Mouse (Mus musculus) stomach, postnatal 0 days (tissue): ENCODE data around the gene Morc4. TPM values are rescaled to one million over a fixed set of nuclear protein-coding genes. Genes with fewer than 3 reads are reported as not detected.

Experiments
- ATAC-seq: fragments of 200-750 bp; cut with Nextera tagmentation; 2 replicates; pipeline ENCODE4 v1.8.0; 2017; ENCODE audit not compliant: low FRiP score, low TSS enrichment
- DNase-seq: peaks from one replicate; pipeline ENCODE4 v3.0.0-alpha.2; 2016; ENCODE audit warnings: low spot score
- H3K27ac ChIP-seq: fragments of 300-500 bp; sonication (generic); replicated peaks from 2 replicates; pipeline ENCODE4 v1.5.1; 2014; ENCODE audit warnings: mild to moderate bottlenecking, control low read depth
- H3K27me3 ChIP-seq: fragments of 300-500 bp; sonication (generic); 2 replicates; pipeline ENCODE4 v1.6.1; 2014; ENCODE audit warnings: low read length; ENCODE audit not compliant: control insufficient read depth, insufficient read depth
- H3K36me3 ChIP-seq: fragments of 300-500 bp; sonication (generic); 2 replicates; pipeline ENCODE4 v1.6.1; 2014; ENCODE audit warnings: low read length, mixed read lengths; ENCODE audit not compliant: control insufficient read depth, insufficient read depth
- H3K4me1 ChIP-seq: fragments of 300-500 bp; sonication (generic); replicated peaks from 2 replicates; pipeline ENCODE4 v1.6.1; 2014; ENCODE audit warnings: antibody characterized with exemption; ENCODE audit not compliant: control insufficient read depth, insufficient read depth
- H3K4me2 ChIP-seq: fragments of 300-500 bp; sonication (generic); replicated peaks from 2 replicates; pipeline ENCODE4 v1.6.1; 2014; ENCODE audit warnings: low read depth, mild to moderate bottlenecking, control low read depth, moderate library complexity
- H3K4me3 ChIP-seq: fragments of 300-500 bp; sonication (generic); 2 replicates; pipeline ENCODE4 v1.5.1; 2014; ENCODE audit warnings: low read depth, low read length, control low read depth
- H3K9ac ChIP-seq: fragments of 300-500 bp; sonication (generic); 2 replicates; pipeline ENCODE4 v1.6.1; 2014; ENCODE audit warnings: mild to moderate bottlenecking, low read length, control low read depth, mixed read lengths
- H3K9me3 ChIP-seq: fragments of 300-500 bp; sonication (generic); 2 replicates; pipeline ENCODE4 v1.6.1; 2016; ENCODE audit warnings: low read length; ENCODE audit not compliant: control insufficient read depth
- CTCF ChIP-seq: IDR thresholded peaks from 2 replicates; pipeline ENCODE4 v1.5.1; 2016; ENCODE audit warnings: antibody characterized with exemption, low read depth, mild to moderate bottlenecking, moderate library complexity
- EP300 ChIP-seq: optimal IDR thresholded peaks from 2 replicates; pipeline ENCODE3; 2016; ENCODE audit warnings: antibody characterized with exemption
- WGBS: fragments of 180-500 bp; shearing (Covaris S2); extraction: QIAGEN DNeasy Blood & Tissue Kit; methylation state at CpG from one replicate; pipeline ENCODE4 v1.1.7; 2014; 5-methylcytosine and 5-hydroxymethylcytosine counted together
- polyA plus RNA-seq: library from polyadenylated mRNA; unstranded; fragments of >200 nt; fragmentation: Nextera tagmentation; extraction: Ambion mirVana; gene quantifications from 2 replicates; pipeline ENCODE4 v1.2.1, GENCODE M21; 2015

The Morc4 gene
- polyA plus RNA-seq, 1 experiment from 2014 or later, result 5.5 TPM

DNA sequence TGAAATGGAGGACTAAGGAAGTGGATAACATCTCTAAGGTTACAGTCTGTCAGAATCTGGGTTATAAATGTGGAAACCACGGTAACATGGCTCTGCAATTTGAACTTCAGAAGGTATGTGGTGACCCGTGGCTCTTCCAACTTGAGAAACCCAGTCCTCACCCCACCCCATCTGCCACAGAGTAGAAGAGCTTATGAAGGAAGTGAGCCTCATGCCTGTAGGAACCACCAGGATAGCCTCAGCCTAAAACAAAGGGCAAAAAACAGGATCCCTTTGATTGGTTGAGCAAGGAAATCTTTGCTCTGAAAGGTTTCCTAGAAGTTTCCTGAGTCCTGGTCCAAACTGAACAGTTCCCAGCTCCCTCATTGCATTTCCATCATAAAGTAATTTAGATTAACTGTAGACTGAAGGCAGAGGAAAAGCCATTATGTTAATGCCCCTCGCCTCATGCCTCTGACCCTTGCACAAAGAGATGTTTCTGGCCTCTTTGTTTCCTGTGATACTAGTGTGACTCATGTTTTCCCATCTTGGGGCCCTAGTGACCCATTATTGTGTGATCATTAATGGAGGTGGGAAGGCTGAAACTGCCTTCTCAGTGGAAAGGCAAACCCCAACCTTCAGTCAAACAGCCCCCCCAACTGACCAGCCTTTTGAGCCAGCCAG, 58.7 kb downstream of the Morc4 start:
- H3K27me3 ChIP-seq, result no peaks in the 10 kb centered on the region
- no peak for ATAC-seq
- H3K4me1 ChIP-seq, result no peaks in the 10 kb centered on the region
- no peak overlapping the region for H3K4me3 ChIP-seq
- H3K36me3 ChIP-seq, result no peaks in the 10 kb centered on the region
- no peak overlapping the region for H3K27ac ChIP-seq
- TF ChIP-seq EP300 (no peak), CTCF (no peak)
- no peak for DNase-seq
- no peaks in the 10 kb centered on the region for H3K9me3 ChIP-seq
- no peak overlapping the region for H3K9ac ChIP-seq
- 62% methylated on average over 3 of the region's 3 CpGs for WGBS
- no peak overlapping the region for H3K4me2 ChIP-seq

DNA sequence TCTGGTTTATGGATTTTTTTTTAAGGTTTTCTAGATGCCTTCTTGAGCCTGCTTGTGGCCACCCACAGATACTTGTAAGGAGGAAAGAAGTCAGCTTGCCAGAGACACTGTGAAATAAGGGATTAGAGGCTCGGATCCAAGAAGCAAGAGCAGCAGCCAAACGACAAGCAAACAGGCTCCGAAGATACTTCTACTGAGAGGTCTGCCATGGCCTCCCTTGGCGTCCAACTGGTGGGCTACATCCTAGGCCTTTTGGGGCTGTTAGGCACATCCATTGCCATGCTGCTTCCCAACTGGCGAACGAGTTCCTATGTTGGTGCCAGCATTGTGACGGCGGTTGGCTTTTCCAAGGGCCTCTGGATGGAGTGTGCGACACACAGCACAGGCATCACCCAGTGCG, 63.0 kb downstream of the Morc4 start:
- H3K4me1 ChIP-seq, result no peaks in the 10 kb centered on the region
- H3K9ac ChIP-seq, result no peak overlapping the region
- no peak overlapping the region for H3K27ac ChIP-seq
- no peaks in the 10 kb centered on the region for H3K36me3 ChIP-seq
- H3K9me3 ChIP-seq, result no peaks in the 10 kb centered on the region
- DNase-seq (no peak), ATAC-seq (no peak)
- H3K4me2 ChIP-seq, result no peak overlapping the region
- no peaks in the 10 kb centered on the region for H3K27me3 ChIP-seq
- H3K4me3 ChIP-seq, result no peak overlapping the region
- no peak for TF ChIP-seq EP300
- TF ChIP-seq CTCF, result no peak
- 83% methylated on average over 10 of the region's 10 CpGs for WGBS

DNA sequence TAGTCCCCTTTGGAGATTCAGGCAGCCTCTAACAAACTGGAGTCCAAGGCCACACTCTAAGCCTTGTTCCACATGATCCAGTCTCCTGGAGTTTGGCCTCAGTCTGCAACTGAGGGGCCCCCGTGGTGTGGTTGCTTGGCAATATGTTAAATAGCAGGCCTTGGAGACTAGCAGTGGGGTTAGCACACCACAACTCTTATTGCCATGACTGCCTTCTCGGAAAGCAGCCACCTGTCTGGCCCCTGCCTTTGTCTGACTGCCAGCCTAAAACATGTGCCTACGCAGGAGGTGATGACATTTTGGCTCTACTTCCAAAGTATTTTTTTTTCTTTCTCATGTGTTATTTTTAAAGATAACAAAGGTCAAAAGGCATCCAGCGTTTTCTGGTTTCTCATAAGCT, 63.4 kb downstream of the Morc4 start:
- Histone ChIP-seq H3K4me2 (no peak overlapping the region), H3K36me3 (no peaks in the 10 kb centered on the region), H3K4me1 (no peaks in the 10 kb centered on the region), H3K9ac (no peak overlapping the region), H3K9me3 (no peaks in the 10 kb centered on the region), H3K27me3 (no peaks in the 10 kb centered on the region), H3K4me3 (no peak overlapping the region), H3K27ac (no peak overlapping the region)
- DNase-seq (no peak), ATAC-seq (no peak)
- 49% methylated on average over 4 of the region's 4 CpGs for WGBS
- TF ChIP-seq EP300 (no peak), CTCF (no peak)

DNA sequence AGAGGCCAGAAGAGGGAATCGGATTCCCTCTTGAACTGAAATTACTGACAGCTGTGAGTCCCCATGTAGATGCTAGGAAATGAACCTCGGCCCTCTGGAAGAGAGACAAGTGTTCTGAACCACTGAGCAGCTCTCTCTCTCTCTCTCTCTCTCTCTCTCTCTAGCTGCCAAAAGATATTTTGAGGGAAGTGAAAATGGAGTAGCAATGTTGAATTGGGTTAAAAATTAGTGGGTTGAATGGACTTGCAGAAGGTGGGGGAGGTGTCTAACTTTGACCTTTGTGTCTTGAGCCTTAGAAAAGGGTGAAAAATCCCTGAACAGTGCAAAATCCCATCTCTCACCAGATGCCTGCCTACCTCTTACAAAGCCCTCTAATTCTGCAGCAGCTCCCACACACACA, 64.1 kb downstream of the Morc4 start:
- Histone ChIP-seq H3K36me3 (no peaks in the 10 kb centered on the region), H3K27me3 (no peaks in the 10 kb centered on the region), H3K4me3 (no peak overlapping the region), H3K9me3 (no peaks in the 10 kb centered on the region), H3K27ac (no peak overlapping the region), H3K4me2 (no peak overlapping the region), H3K4me1 (no peaks in the 10 kb centered on the region), H3K9ac (no peak overlapping the region)
- no peak for ATAC-seq
- 68% methylated on average over 2 of the region's 2 CpGs for WGBS
- TF ChIP-seq CTCF (no peak), EP300 (no peak)
- DNase-seq, result no peak

DNA sequence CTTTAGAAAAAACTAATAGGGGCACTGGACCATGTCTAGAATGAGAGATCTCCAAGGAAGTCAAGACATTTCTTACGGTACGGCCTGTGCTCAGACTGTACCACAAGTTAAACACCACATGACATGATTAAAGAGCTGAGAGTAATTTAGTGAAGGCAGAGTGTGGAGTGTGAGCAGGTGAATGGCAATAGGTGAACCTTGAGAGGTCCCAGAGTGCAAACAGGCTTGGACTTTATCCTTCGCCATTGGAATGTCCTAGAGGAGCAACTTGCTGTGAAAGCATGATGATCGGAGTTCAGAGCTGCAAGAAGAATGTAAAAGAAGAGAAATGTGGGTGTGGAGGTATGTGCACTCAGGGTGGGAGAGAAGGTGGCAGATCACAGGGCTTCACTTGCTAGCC, 65.6 kb downstream of the Morc4 start:
- Histone ChIP-seq H3K4me3 (no peak overlapping the region), H3K4me2 (no peak overlapping the region), H3K9ac (no peak overlapping the region), H3K9me3 (no peaks in the 10 kb centered on the region), H3K36me3 (no peaks in the 10 kb centered on the region), H3K4me1 (no peaks in the 10 kb centered on the region), H3K27me3 (no peaks in the 10 kb centered on the region), H3K27ac (no peak overlapping the region)
- TF ChIP-seq EP300, result no peak
- no peak for TF ChIP-seq CTCF
- WGBS, result 84% methylated on average over 4 of the region's 4 CpGs
- no peak for ATAC-seq
- DNase-seq, result no peak

DNA sequence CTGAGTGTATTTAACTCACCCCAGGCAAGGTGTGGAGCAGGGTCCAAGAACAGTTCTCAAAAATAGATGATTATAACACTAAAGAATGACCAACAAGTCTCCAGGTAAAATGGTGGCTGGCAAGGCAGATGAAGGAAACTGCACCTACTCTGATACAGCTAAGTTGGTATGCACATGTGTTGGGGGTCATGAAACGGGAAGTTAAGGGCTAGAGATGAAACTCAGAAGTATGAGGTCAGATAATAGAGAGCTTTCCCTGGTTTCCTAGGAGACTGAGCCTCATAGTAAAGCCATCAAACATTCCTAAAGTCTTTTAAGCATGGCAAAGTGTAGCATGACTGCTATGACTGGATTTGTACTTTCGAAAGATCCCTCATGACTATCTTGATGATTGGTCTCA, 68.4 kb downstream of the Morc4 start:
- Histone ChIP-seq H3K4me3 (no peak overlapping the region), H3K36me3 (no peaks in the 10 kb centered on the region), H3K4me2 (no peak overlapping the region), H3K4me1 (no peaks in the 10 kb centered on the region), H3K27ac (no peak overlapping the region), H3K27me3 (no peaks in the 10 kb centered on the region), H3K9me3 (no peaks in the 10 kb centered on the region), H3K9ac (no peak overlapping the region)
- 79% methylated on average over 2 of the region's 2 CpGs for WGBS
- DNase-seq (no peak), ATAC-seq (no peak)
- TF ChIP-seq CTCF, result no peak
- TF ChIP-seq EP300, result no peak
